Mouse (Mus musculus) G1E (cell line): ENCODE data around the gene 4930518I15Rik.

Source experiments
- CTCF ChIP-seq: IDR thresholded peaks from 2 replicates; pipeline ENCODE4 v1.5.1; 2012; ENCODE audit warnings: low read depth, low read length, inconsistent platforms, mixed read lengths
- GATA1 ChIP-seq: IDR thresholded peaks from 2 replicates; pipeline ENCODE4 v1.6.1; 2012; ENCODE audit warnings: borderline replicate concordance, low read length, inconsistent platforms, mixed read lengths
- GATA2 ChIP-seq: IDR thresholded peaks from 2 replicates; pipeline ENCODE4 v1.6.1; 2012; ENCODE audit warnings: low read depth, low read length, inconsistent platforms, borderline replicate concordance

- TF ChIP-seq CTCF (no peak), GATA2 (no peak), GATA1 (no peak)
Measured at GRCm38 (mm10) chr2:156884396-156885211, 26.9 kb upstream of the 4930518I15Rik start.
